Mouse (Mus musculus): ENCODE measurements around the gene Rfx8.

GRCm38 (mm10) chr1:39758244-39758643 lies 37.4 kb upstream of the Rfx8 start:
- TF ChIP-seq POLR2A (IDR thresholded peaks at IDR 0.05; ENCODE audit: low read depth, low read length) (no peak), CTCF (conservative IDR thresholded peaks at IDR 0.05; ENCODE audit: insufficient read depth, insufficient read length, low read depth, low read length) (no peak)
